ENCODE assay signal across 9 mouse cellular contexts in genomic region chr11:108221124-108221835, GRCm38 (mm10).
DNase-seq lines count a peak whose midpoint lies in the region; ATAC-seq and TF ChIP-seq lines count a peak whose summit lies in the region.
"Had no signal": no experiment of that assay in that cellular context is flagged by ENCODE, and none has a peak within 500 bp of the region (broad histone marks: within the 10 kb centered on the region; RNA-seq: fewer than 3 reads in every experiment).

No protein-coding gene starts in this region.

- H3K4me1 ChIP-seq in intestine, embryonic 16.5 days (ENCODE audit: control insufficient read depth, insufficient read depth, low read length): peaks cover 32% of the 10 kb centered on the region
- H3K4me1 ChIP-seq in intestine, postnatal 0 days (replicated peaks; ENCODE audit: control insufficient read depth, insufficient read depth, low read length): no peaks in the 10 kb centered on the region
- peaks cover 24% of the 10 kb centered on the region for H3K4me1 ChIP-seq in forebrain, postnatal 0 days (ENCODE audit: insufficient read depth)
- peaks cover 5% of the 10 kb centered on the region; the same call in 1 of the 2 replicates for H3K4me1 ChIP-seq in lung, postnatal 0 days (ENCODE audit: insufficient read depth, low read depth, low read length)

- no peak overlapping the region for H3K4me3 ChIP-seq in intestine, embryonic 16.5 days (ENCODE audit: low read length)
- no peak overlapping the region for H3K4me3 ChIP-seq in intestine, postnatal 0 days (ENCODE audit: low read depth, low read length)
- no peak overlapping the region for H3K4me3 ChIP-seq in forebrain, postnatal 0 days (ENCODE audit: low read depth, low read length)
- H3K4me3 ChIP-seq in lung, postnatal 0 days (ENCODE audit: low read depth, low read length): no peak overlapping the region
- H3K4me3 ChIP-seq: erythroblast, embryonic 14.5 days had no signal

- no peak overlapping the region for H3K27ac ChIP-seq in intestine, embryonic 16.5 days (ENCODE audit: low read length)
- no peak overlapping the region for H3K27ac ChIP-seq in intestine, postnatal 0 days (ENCODE audit: low read depth, low read length)
- peak overlapping the region; percentile 45; the same call in 1 of the 2 replicates for H3K27ac ChIP-seq in forebrain, postnatal 0 days (ENCODE audit: low read depth, low read length)
- H3K27ac ChIP-seq in lung, postnatal 0 days (ENCODE audit: low read length): peak overlapping the region; percentile 16

- peak; percentile 37; the same call in 1 of the 2 replicates for ATAC-seq in intestine, embryonic 16.5 days
- ATAC-seq in intestine, postnatal 0 days: no peak
- ATAC-seq in forebrain, postnatal 0 days: peak; percentile 84
- peak; percentile 79 for ATAC-seq in lung, postnatal 0 days

- TF ChIP-seq EP300 in lung, postnatal 0 days (IDR thresholded peaks at IDR 0.05): peak; percentile 86

- H3K4me2 ChIP-seq in intestine, embryonic 16.5 days (ENCODE audit: low read depth, low read length): no peak overlapping the region
- no peak overlapping the region for H3K4me2 ChIP-seq in intestine, postnatal 0 days (replicated peaks; ENCODE audit: low read depth)
- no peak overlapping the region for H3K4me2 ChIP-seq in forebrain, postnatal 0 days (ENCODE audit: low read depth)
- no peak overlapping the region for H3K4me2 ChIP-seq in lung, postnatal 0 days (replicated peaks; ENCODE audit: low read depth, low read length)

- no peaks in the 10 kb centered on the region for H3K27me3 ChIP-seq in intestine, embryonic 16.5 days (replicated peaks; ENCODE audit: control insufficient read depth, insufficient read depth, low read length)
- no peaks in the 10 kb centered on the region for H3K27me3 ChIP-seq in intestine, postnatal 0 days (replicated peaks; ENCODE audit: control insufficient read depth, insufficient read depth, low read length)
- H3K27me3 ChIP-seq in forebrain, postnatal 0 days (ENCODE audit: insufficient read depth, low read length): no peaks in the 10 kb centered on the region
- no peaks in the 10 kb centered on the region for H3K27me3 ChIP-seq in lung, postnatal 0 days (replicated peaks; ENCODE audit: insufficient read depth, low read length)

- no peak overlapping the region for H3K9ac ChIP-seq in intestine, embryonic 16.5 days (ENCODE audit: low read depth, low read length)
- H3K9ac ChIP-seq in intestine, postnatal 0 days (ENCODE audit: low read depth, low read length): no peak overlapping the region
- no peak overlapping the region for H3K9ac ChIP-seq in forebrain, postnatal 0 days
- no peak overlapping the region for H3K9ac ChIP-seq in lung, postnatal 0 days (replicated peaks; ENCODE audit: low read depth)

- H3K9me3 ChIP-seq in intestine, embryonic 16.5 days (ENCODE audit: control insufficient read depth, low read length): no peaks in the 10 kb centered on the region
- no peaks in the 10 kb centered on the region for H3K9me3 ChIP-seq in intestine, postnatal 0 days (ENCODE audit: control insufficient read depth)
- no peaks in the 10 kb centered on the region for H3K9me3 ChIP-seq in forebrain, postnatal 0 days (ENCODE audit: low read length)
- H3K9me3 ChIP-seq in lung, postnatal 0 days (ENCODE audit: low read length): no peaks in the 10 kb centered on the region

- TF ChIP-seq CTCF in intestine, postnatal 0 days (IDR thresholded peaks at IDR 0.05; ENCODE audit: low read depth): no peak
- no peak for TF ChIP-seq CTCF in forebrain, postnatal 0 days (IDR thresholded peaks at IDR 0.05; ENCODE audit: low read depth)
- no peak for TF ChIP-seq CTCF in lung, postnatal 0 days (IDR thresholded peaks at IDR 0.05)

- peak; percentile 31 for DNase-seq in adipocyte (ENCODE audit: low spot score)
- peak; percentile 85 for DNase-seq in forebrain, postnatal 0 days
- DNase-seq in lung, postnatal 0 days (ENCODE audit: low spot score): peak; percentile 90
- no peak for DNase-seq in T-cell, adult 2 months (ENCODE audit: low spot score)
- DNase-seq in thymus, postnatal 25 days: no peak
- no peak for DNase-seq in adrenal gland, postnatal 36 days

- no peaks in the 10 kb centered on the region for H3K36me3 ChIP-seq in intestine, embryonic 16.5 days (ENCODE audit: control insufficient read depth, insufficient read depth, low read length)
- H3K36me3 ChIP-seq in intestine, postnatal 0 days (ENCODE audit: control insufficient read depth, insufficient read depth): no peaks in the 10 kb centered on the region
- no peaks in the 10 kb centered on the region for H3K36me3 ChIP-seq in forebrain, postnatal 0 days (ENCODE audit: insufficient read depth)
- no peaks in the 10 kb centered on the region for H3K36me3 ChIP-seq in lung, postnatal 0 days (ENCODE audit: insufficient read depth, low read length)

- WGBS in intestine, embryonic 16.5 days: 69% methylated on average over 13 of the region's 13 CpGs
- WGBS in intestine, postnatal 0 days: 73% methylated on average over 13 of the region's 13 CpGs
- WGBS in forebrain, postnatal 0 days: 40% methylated on average over 13 of the region's 13 CpGs
- WGBS in lung, postnatal 0 days: 52% methylated on average over 13 of the region's 13 CpGs

Comparison
In these comparisons a context has a peak if more than half of its experiments do, and no peak if none do; other contexts are left out.
1. H3K27ac ChIP-seq: peak in forebrain, postnatal 0 days (single experiment) and lung, postnatal 0 days (single experiment); none in intestine, embryonic 16.5 days (single experiment) and intestine, postnatal 0 days (single experiment).
2. DNase-seq: peak in adipocyte (single experiment), forebrain, postnatal 0 days (single experiment) and lung, postnatal 0 days (single experiment); none in T-cell, adult 2 months (single experiment), thymus, postnatal 25 days (single experiment) and adrenal gland, postnatal 36 days (0 of 2).